Mouse (Mus musculus) C2C12 (cell line): ENCODE measurements around the gene N6amt1. TPM values are rescaled to one million over a fixed set of nuclear protein-coding genes. Genes with fewer than 3 reads are reported as not detected.

Experiments used
- H3K27me3 ChIP-seq: one replicate; pipeline ENCODE4 v1.6.1; 2011; ENCODE audit not compliant: control insufficient read depth, insufficient read depth, insufficient read length
- H3K36me3 ChIP-seq: one replicate; pipeline ENCODE4 v1.6.1; 2011; ENCODE audit not compliant: control insufficient read depth, insufficient read depth
- H3K4me3 ChIP-seq: one replicate; pipeline ENCODE4 v1.5.1; 2011; ENCODE audit warnings: mild to moderate bottlenecking, control low read depth; ENCODE audit not compliant: poor library complexity, insufficient read depth, severe bottlenecking
- H3K79me2 ChIP-seq: one replicate; pipeline ENCODE4 v1.6.1; 2011; ENCODE audit not compliant: control insufficient read depth, insufficient read depth
- H3K79me3 ChIP-seq: one replicate; pipeline ENCODE4 v1.6.1; 2011; ENCODE audit warnings: low read depth, control low read depth
- H3ac ChIP-seq: one replicate; pipeline ENCODE3; 2011; ENCODE audit warnings: low read depth; ENCODE audit not compliant: control insufficient read depth, insufficient read length
- CEBPB ChIP-seq: IDR thresholded peaks from one replicate; pipeline ENCODE4 v1.6.1; 2011; ENCODE audit warnings: low read depth, mild to moderate bottlenecking, control low read depth, moderate library complexity
- CTCF ChIP-seq: IDR thresholded peaks from one replicate; pipeline ENCODE4 v1.5.1; 2011; ENCODE audit not compliant: control insufficient read depth, insufficient read depth, insufficient read length
- FOSL1 ChIP-seq: IDR thresholded peaks from one replicate; pipeline ENCODE4 v1.8.0; 2011; ENCODE audit warnings: mild to moderate bottlenecking, low read length; ENCODE audit not compliant: poor library complexity, insufficient read depth, severe bottlenecking
- MAX ChIP-seq: IDR thresholded peaks from one replicate; pipeline ENCODE4 v1.6.1; 2011; ENCODE audit warnings: mild to moderate bottlenecking, control low read depth
- MYOD1 ChIP-seq: IDR thresholded peaks from one replicate; pipeline ENCODE4 v1.6.1; 2011; ENCODE audit warnings: low read depth; ENCODE audit not compliant: control insufficient read depth, insufficient read length
- MYOG ChIP-seq: IDR thresholded peaks from one replicate; pipeline ENCODE4 v1.6.1; 2011; ENCODE audit not compliant: control insufficient read depth, insufficient read length; ENCODE audit errors: extremely low read depth
- USF1 ChIP-seq: IDR thresholded peaks from one replicate; pipeline ENCODE4 v1.6.1; 2011; ENCODE audit warnings: low read depth, mild to moderate bottlenecking, control low read depth, moderate library complexity
- polyA plus RNA-seq: library from polyadenylated mRNA; unstranded; fragments of >200 nt; fragmentation: generic; extraction: Trizol; gene quantifications from one replicate; pipeline ENCODE4 v1.2.1, GENCODE M21; 2012; ENCODE audit warnings: missing spikeins

The N6amt1 gene
- polyA plus RNA-seq, 1 experiment, result 7.3 TPM

DNA sequence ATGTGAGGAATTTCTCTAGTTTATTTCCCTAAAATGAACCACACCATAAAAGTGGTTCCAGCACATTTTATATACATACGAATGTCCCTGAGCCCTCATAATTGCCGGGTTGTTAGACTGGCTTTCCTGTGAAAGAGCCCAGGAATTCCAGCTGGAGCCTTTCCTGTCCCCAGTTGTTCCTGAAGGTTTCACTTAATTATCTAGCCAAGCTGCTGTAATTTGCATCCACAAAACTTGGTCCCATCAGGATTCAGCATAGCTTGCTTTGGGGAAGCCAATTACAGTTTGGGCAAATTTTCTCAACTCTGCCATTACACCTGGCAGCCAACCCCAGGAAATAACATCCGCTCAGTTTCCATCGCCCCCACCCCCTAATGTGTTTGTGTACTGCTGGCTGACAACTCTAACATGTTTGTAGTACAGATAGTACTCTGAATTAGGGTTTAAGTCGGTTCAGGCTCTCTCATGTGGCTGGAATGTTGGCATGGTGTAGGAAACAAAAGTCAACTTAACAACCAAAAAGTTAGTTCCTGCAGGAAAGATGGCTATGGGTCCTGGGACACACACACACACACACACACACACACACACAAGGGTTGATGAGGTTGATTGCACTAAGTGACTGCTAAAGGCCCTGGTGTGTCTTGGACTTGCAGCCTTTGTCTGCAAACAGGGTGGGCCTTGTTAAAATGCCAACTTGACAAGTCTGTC, 34.3 kb upstream of the N6amt1 start:
- H3K79me2 ChIP-seq, result no peaks in the 10 kb centered on the region
- H3K36me3 ChIP-seq, result no peaks in the 10 kb centered on the region
- H3K79me3 ChIP-seq, result no peaks in the 10 kb centered on the region
- no peak overlapping the region for H3ac ChIP-seq
- no peak for TF ChIP-seq FOSL1
- TF ChIP-seq MYOD1, result no peak
- TF ChIP-seq CEBPB, result no peak
- TF ChIP-seq CTCF, result no peak
- TF ChIP-seq MAX, result no peak
- TF ChIP-seq MYOG, result no peak
- no peak for TF ChIP-seq USF1
- H3K4me3 ChIP-seq, result no peak overlapping the region
- no peaks in the 10 kb centered on the region for H3K27me3 ChIP-seq

DNA sequence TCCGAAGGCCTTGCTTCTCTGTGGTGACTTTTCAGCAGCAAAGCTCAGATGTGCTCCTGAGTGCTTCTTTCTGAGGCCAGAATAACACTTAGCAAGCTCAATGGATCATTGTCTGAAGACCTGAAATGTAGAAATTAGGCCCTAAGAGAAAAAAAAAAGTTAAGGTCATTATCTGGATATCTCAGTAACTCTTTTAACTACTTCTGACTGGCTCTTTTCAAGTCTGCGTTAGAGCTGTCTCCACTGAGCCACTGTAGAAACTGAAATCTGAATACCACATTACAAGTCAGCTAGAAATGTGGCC, 33.8 kb upstream of the N6amt1 start:
- Histone ChIP-seq H3K4me3 (no peak overlapping the region), H3K27me3 (no peaks in the 10 kb centered on the region), H3K36me3 (no peaks in the 10 kb centered on the region), H3ac (no peak overlapping the region), H3K79me3 (no peaks in the 10 kb centered on the region), H3K79me2 (no peaks in the 10 kb centered on the region)
- TF ChIP-seq CTCF (no peak), FOSL1 (no peak), MAX (no peak), CEBPB (no peak), USF1 (no peak), MYOG (no peak), MYOD1 (no peak)

DNA sequence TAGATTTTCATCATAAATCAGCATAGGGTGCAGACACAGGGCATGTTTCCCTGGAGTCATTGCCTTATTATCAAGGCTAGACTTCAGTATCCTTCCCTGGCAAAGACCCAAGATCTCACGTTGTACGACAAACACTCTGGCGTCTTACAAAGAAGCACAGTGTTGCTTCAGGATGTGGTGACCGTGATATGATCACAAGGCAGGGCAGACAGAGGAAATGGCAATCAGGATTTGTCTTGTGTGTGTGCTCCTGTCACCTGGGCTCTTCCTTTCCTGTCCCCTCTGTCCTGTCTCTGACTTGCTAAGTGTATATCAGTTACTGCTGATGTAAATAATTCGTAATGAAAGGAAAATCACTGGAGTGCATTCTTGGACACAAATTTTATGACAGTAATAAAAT, 29.4 kb upstream of the N6amt1 start:
- no peak overlapping the region for H3ac ChIP-seq
- no peak for TF ChIP-seq USF1
- no peak for TF ChIP-seq FOSL1
- TF ChIP-seq MYOG, result no peak
- TF ChIP-seq CTCF, result no peak
- TF ChIP-seq CEBPB, result no peak
- TF ChIP-seq MAX, result no peak
- no peak for TF ChIP-seq MYOD1
- H3K36me3 ChIP-seq, result no peaks in the 10 kb centered on the region

DNA sequence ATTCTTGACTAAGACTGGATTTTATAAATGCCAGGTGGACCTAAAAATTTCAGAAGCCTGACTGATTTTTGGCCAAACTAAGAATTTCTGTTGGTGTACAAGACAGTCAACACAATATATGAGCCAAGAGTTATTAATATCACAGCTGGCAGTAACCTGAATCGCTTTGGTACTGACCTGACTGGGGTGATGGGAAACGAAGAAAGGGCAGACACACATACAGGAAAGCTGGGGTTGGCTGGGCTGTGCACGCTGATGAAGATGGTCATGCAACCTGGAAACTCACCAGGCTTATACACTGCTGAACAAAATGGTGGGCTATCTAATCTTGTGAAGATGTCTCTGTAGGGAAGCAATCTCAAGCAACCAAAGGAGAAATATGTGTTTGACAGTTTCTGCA, 24.0 kb upstream of the N6amt1 start:
- Histone ChIP-seq H3K36me3 (no peaks in the 10 kb centered on the region), H3K79me2 (no peaks in the 10 kb centered on the region), H3K4me3 (no peak overlapping the region), H3K79me3 (no peaks in the 10 kb centered on the region), H3ac (no peak overlapping the region), H3K27me3 (no peaks in the 10 kb centered on the region)
- TF ChIP-seq MYOD1 (no peak), MAX (no peak), MYOG (no peak), USF1 (no peak), CTCF (no peak), CEBPB (no peak), FOSL1 (no peak)

More for the DNA sequence above, 29.4 kb upstream of the N6amt1 start:
- H3K27me3 ChIP-seq, result no peaks in the 10 kb centered on the region
- H3K79me2 ChIP-seq, result no peaks in the 10 kb centered on the region
- H3K79me3 ChIP-seq, result no peaks in the 10 kb centered on the region
- no peak overlapping the region for H3K4me3 ChIP-seq

DNA sequence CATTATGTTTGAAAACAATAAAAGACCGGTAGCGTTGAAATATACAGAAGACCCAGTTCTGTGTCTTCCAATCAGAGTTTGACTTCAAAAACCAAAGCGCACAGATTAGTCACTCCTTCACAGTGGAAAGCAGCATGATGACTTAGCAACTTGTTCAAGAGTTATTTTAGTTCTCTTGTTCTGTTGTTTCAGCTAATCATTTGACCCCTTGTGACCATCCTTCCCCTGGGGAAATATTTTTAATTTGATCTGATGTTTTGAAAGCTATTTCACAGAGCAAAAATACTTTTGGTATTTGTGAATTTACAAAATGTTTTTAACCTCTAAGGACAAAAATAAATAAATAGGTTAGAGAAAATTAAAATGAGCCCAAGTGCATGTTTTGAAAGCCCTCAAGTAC, 19.2 kb upstream of the N6amt1 start:
- Histone ChIP-seq H3K79me3 (no peaks in the 10 kb centered on the region), H3K36me3 (no peaks in the 10 kb centered on the region), H3K79me2 (no peaks in the 10 kb centered on the region), H3K4me3 (no peak overlapping the region), H3K27me3 (no peaks in the 10 kb centered on the region), H3ac (no peak overlapping the region)
- TF ChIP-seq CTCF (no peak), MAX (no peak), MYOD1 (no peak), MYOG (no peak), CEBPB (no peak), USF1 (no peak), FOSL1 (no peak)

DNA sequence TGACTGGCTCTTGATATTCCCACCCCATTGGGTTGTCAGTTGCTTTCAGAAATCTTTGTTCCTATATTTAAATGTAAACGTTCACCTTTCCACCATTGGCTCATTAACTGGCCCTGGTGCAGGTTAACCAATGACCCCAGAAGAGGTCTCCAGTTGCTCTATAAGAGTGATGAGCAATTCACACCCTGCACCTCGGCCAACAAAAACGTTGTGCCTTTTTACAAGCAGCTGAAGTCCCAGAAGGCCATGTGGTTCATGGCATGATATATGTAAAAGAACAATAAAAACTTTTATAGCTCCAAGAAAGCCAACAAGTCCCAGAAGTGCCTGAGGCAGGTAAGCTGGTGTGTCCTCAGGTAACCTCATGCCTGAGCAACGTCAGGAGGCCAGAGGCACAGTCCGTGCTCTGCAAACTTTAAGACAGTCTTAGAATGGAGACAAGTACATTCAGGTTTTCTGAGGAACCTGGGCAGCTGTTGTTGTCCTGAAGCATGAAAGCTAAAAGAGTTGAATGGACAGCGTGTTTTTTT, 12.9 kb upstream of the N6amt1 start:
- H3K36me3 ChIP-seq, result no peaks in the 10 kb centered on the region
- no peak overlapping the region for H3ac ChIP-seq
- TF ChIP-seq CEBPB, result no peak
- no peak for TF ChIP-seq USF1
- TF ChIP-seq CTCF, result no peak
- TF ChIP-seq MAX, result no peak
- no peak for TF ChIP-seq MYOD1
- no peak for TF ChIP-seq MYOG
- no peak for TF ChIP-seq FOSL1
- H3K79me3 ChIP-seq, result no peaks in the 10 kb centered on the region
- no peaks in the 10 kb centered on the region for H3K27me3 ChIP-seq
- no peaks in the 10 kb centered on the region for H3K79me2 ChIP-seq
- H3K4me3 ChIP-seq, result no peak overlapping the region
